Mouse (Mus musculus) cerebellum, adult 2 months (tissue): ENCODE measurements around the gene Trip12.

Experiments
- CTCF ChIP-seq: fragments of 200-500 bp; IDR thresholded peaks from 2 replicates; pipeline ENCODE4 v1.5.1; 2011; ENCODE audit warnings: low read depth, mild to moderate bottlenecking, control low read depth, low read length, moderate library complexity, borderline replicate concordance; ENCODE audit not compliant: insufficient read depth
- POLR2A ChIP-seq: fragments of 200-500 bp; IDR thresholded peaks from 2 replicates; pipeline ENCODE4 v1.6.1; 2011; ENCODE audit warnings: low read length, control low read depth, borderline replicate concordance; ENCODE audit not compliant: insufficient read depth

GRCm38 (mm10) chr1:84850471-84850870 lies 10.2 kb upstream of the Trip12 start:
- TF ChIP-seq CTCF (no peak), POLR2A (no peak)
